Mouse (Mus musculus): ENCODE measurements around the gene Dnah8.
A peak's percentile ranks its signal among the peaks of the same experiment; 100 is the strongest.
"Not testable (repeated sequence)": the region's sequence is repeated elsewhere in the genome, so short reads cannot be mapped to it uniquely, and the experiment has no call there.

Dnah8 gene

DNA sequence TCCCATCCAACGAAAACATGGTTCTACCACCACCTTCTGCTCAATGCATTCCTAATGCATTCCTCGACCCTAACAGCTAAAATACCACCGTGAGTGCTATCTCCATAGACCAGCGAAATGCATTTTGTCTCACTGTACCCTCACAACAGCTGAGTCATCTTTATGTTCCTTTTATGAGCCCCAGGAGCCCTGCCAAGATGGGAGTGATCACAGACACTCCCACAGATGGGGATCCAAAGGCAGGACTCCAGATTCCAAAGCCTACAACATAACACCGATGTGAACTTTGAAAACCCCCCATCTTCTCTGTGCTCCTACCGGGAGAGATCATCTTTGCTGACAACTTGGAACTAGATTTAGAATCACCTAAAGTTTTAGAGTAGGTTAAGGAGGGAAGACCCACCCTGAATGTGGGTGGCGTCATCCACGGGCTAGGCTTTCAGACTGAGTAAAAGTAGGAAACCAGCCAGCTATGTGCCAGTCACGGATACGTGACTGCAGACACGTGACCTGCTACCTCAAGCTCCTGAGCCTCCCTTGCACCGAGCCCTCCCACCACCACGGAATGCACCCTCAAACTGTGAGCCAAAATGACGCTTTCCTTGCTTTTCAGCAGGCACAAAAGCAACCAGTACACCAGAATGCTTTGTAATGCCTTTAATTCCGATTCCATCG is 14.7 kb upstream of the Dnah8 start:
- no peak for DNase-seq

- DNase-seq: no peak
Observed at GRCm38 (mm10) chr17:30609980-30610307, 14.2 kb upstream of the Dnah8 start.

DNA sequence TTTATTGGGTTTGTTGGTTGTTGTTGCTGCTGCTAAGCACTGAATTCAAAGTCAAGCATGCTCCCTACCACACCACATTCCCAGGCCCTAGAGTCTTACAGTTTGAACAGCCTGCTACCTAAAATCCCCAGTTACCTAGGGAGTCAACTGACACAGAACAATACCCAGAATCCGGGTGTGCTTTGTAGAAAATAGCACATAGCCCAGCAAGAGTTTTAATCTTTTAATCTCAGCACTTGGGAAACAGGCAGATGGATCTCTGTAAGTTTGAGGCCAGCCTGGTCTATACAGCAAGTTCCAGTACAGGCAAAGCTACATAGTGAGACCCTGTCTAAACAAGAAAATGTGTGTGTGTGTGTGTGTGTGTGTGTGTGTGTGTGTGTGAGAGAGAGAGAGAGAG is 13.4 kb upstream of the Dnah8 start:
- DNase-seq: no peak

- DNase-seq: no peak
Observed at GRCm38 (mm10) chr17:30611221-30612074, 12.7 kb upstream of the Dnah8 start.

- DNase-seq: peak; percentile 100
Observed at GRCm38 (mm10) chr17:30612075-30612859, 11.9 kb upstream of the Dnah8 start.

- no peak for DNase-seq
Observed at GRCm38 (mm10) chr17:30613350-30613749, 10.8 kb upstream of the Dnah8 start.

- no peak for DNase-seq
Observed at GRCm38 (mm10) chr17:30616203-30616602, 8.0 kb upstream of the Dnah8 start.

- DNase-seq: no peak
Observed at GRCm38 (mm10) chr17:30618136-30618891, 5.8 kb upstream of the Dnah8 start.

DNA sequence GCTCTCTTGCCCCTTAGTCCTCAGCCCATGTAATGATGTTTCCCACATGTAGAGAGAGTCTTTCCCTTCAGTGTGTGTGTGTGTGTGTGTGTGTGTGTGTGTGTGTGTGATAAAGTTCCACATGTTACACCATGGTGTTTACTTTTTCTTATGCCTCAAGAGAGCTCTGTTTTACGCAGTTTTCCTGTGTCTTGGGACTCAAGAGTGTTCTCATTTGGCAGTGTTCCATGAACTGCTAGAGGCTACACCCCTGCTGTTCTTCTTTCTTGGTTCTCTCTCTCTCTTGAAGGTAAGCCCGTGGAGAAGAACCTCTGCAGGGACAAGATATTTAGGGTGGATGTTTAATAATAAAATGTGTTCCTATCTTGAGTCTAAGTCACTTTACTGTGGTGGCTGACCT is 5.0 kb upstream of the Dnah8 start:
- no peak for DNase-seq

- DNase-seq: no peak
Observed at GRCm38 (mm10) chr17:30620548-30620947, 3.6 kb upstream of the Dnah8 start.

- DNase-seq: no peak
Observed at GRCm38 (mm10) chr17:30621450-30621849, 2.7 kb upstream of the Dnah8 start.

DNA sequence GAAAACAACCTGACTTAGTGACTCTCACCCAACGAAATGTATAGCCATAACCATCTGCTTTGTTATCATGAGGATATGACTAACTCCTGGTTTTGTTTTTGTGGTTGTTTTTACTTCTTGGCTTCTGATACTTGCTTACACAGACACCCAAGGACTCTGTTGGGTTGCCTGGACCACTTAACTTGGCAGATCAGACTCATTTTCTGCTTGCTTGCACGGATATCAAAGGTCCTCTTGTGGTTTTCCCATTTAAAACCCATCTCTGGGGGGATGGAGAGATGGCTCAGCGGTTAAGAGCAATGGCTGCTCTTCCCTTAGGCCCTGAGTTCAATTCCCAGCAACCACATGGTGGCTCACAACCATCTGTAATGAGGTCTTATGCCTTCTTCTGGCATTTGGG is 954 bp upstream of the Dnah8 start:
- no peak for DNase-seq

GRCm38 (mm10) chr17:30626719-30627118 is 2.6 kb downstream of the Dnah8 start, which contains the start of gene Glo1:
TSS of gene Glo1 (minus strand) at chr17:30626871.
- DNase-seq: not testable (repeated sequence)

- no peak for DNase-seq
Observed at GRCm38 (mm10) chr17:30635367-30635766, 11.2 kb downstream of the Dnah8 start.

DNA sequence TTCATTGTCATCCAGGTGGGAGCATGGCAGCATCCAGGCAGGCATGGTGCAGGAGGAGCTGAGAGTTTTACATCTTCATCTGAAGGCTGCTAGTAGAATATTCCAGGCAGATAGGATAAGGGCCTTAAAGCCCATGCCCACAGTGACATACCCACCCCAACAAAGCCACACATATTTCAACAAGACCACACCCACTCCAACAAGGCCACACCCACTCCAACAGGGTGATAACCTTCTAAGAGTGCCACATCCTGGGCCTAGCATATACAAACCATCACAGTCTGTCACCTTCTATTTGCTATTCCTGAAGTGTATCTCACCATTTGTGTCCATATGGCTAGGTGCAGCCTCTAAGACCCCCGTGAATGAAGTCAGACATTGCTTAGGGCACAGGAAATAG is 13.6 kb downstream of the Dnah8 start:
- no peak for DNase-seq

DNA sequence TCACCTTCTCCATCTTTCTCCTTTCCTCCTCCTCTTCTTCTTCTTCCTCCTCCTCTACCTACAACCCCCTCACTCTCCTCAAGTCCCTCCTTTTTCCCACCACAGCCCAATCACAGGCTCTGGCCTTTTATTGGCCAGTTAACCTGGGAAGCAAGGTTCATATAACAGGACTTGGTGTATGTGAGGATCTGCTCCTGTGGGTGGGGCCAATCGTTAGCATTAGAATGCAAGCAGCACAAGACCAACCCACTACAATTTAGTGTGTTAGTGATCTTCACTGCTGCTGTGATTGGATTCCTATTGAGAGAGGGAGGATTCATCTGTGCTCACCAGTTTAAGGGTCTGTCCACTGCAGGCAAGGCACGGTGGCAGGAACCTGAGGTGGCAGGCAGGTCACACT is 14.8 kb downstream of the Dnah8 start:
- DNase-seq: no peak

GRCm38 (mm10) chr17:30640896-30641295 is 16.7 kb downstream of the Dnah8 start:
- no peak for DNase-seq

DNA sequence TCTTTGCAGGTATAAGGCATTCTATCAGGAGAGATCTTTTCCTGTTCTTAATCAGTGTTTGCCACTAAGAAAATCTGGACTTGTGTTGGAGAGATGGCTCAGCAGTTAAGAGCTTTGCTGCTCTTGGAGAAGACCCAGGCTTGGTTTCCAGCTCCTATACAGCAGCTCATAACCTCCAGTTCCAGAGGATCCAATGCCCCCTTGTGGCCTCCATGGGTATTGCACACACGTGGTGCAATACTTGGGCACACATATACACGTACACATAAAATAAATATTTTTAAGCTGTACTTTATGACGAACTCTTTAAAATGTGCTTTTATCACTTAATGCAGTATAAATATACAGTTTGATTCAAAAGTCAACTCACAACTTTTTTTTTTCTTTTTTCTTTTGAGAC is 24.6 kb downstream of the Dnah8 start:
- no peak for DNase-seq

DNA sequence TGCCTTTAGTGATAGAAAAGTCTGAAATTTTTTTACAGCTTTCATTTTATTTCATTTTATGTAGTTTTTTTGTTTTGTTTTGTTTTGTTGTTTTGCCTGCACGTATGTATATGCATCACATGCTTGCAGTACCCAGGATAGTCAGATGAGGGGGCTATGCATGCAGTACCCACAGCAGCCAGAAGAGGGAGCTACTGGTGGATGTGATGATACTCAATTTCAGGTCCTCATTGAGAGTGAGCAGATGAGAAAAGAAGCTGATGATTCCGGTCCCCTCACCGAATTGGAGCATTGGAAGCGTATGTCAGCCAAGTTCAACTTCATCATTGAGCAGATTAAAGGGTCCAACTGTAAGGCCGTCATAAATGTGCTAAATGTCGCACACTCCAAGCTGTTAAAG is 28.9 kb downstream of the Dnah8 start:
- peak in 1 of 2 experiments; percentile 7 for DNase-seq

DNA sequence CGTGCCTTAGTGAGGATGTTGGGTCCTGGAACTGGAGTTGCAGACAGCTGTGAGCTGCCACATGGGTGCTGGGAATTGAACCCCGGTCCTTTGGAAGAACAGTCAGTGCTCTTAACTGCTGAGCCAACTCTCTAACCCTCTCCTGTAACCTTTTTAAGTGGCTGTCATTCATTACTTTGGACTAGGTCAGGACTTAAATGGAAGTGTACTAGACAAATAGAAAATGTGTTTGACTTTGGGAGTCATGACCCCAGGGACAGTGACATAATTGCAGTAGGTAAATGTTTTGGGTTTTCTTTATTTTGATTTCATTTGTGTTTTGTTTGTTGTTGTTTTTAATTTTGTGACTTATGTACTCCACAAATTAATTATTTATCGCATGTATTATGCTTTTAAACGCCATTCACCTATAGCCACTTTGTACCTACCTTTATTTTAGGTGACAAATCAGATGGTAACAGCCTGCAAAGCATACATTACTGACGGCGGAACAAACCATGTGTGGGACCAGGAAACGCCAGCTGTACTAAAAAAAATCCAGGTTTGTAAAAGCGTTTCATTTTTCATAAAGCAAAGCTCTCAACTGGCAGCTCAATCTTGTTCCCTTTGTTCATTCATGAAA is 33.5 kb downstream of the Dnah8 start:
- no peak for DNase-seq

GRCm38 (mm10) chr17:30658152-30658544 is 34.0 kb downstream of the Dnah8 start:
- DNase-seq: peak; percentile 29 to 37

GRCm38 (mm10) chr17:30662131-30662530 is 38.0 kb downstream of the Dnah8 start:
- no peak for DNase-seq

Data from cerebellum, adult 18-20 months (tissue).